Mouse (Mus musculus) myocyte (in vitro differentiated cells): ENCODE results near the gene Igf2.

Source experiments
- MYOD1 ChIP-seq, 3 experiments: IDR thresholded peaks; one replicate each; pipeline ENCODE4 v1.6.1; 2011; ENCODE audit warnings: control low read depth in 2 of 3, low read depth in 2 of 3, mild to moderate bottlenecking in 2 of 3, moderate library complexity in 1 of 3; ENCODE audit not compliant: insufficient read length in 2 of 3, control insufficient read depth in 1 of 3
- POLR2A ChIP-seq: IDR thresholded peaks from one replicate; pipeline ENCODE4 v1.6.1; 2011; ENCODE audit warnings: low read depth, mild to moderate bottlenecking, control low read depth, moderate library complexity; ENCODE audit not compliant: insufficient read length
- POLR2AphosphoS2 ChIP-seq: IDR thresholded peaks from one replicate; pipeline ENCODE4 v1.6.1; 2011; ENCODE audit warnings: low read depth, control low read depth; ENCODE audit not compliant: insufficient read length
- SRF ChIP-seq: IDR thresholded peaks from one replicate; pipeline ENCODE4 v1.6.1; 2011; ENCODE audit warnings: low read depth; ENCODE audit not compliant: control insufficient read depth, insufficient read length
- TCF12 ChIP-seq: IDR thresholded peaks from one replicate; pipeline ENCODE4 v1.6.1; 2011; ENCODE audit warnings: mild to moderate bottlenecking, control low read depth; ENCODE audit not compliant: poor library complexity, insufficient read depth, severe bottlenecking
- USF1 ChIP-seq: IDR thresholded peaks from one replicate; pipeline ENCODE4 v1.6.1; 2011; ENCODE audit warnings: low read depth, mild to moderate bottlenecking, control low read depth, moderate library complexity

GRCm38 (mm10) chr7:142663151-142663550 is 3.5 kb downstream of the Igf2 start:
- TF ChIP-seq MYOD1 (IDR thresholded peaks at IDR 0.05; ENCODE audit: control insufficient read depth in 1 of 3, insufficient read length in 2 of 3, low read depth in 2 of 3) (no peak), POLR2A (no peak), TCF12 (no peak), POLR2AphosphoS2 (no peak), USF1 (no peak), SRF (no peak)
